Mouse (Mus musculus) megakaryocyte, embryonic 14.5 days (primary cell): ENCODE results near the gene Zbed4.
"Not testable (repeated sequence)": the region's sequence is repeated elsewhere in the genome, so short reads cannot be mapped to it uniquely, and the experiment has no call there.

ENCODE experiments used
- FLI1 ChIP-seq: IDR thresholded peaks from 2 replicates; pipeline ENCODE4 v1.6.1; 2012; ENCODE audit warnings: low read length, inconsistent platforms, mixed read lengths
- GATA1 ChIP-seq: IDR thresholded peaks from 3 replicates; pipeline ENCODE4 v1.6.1; 2012; ENCODE audit warnings: mixed read lengths, low read length, inconsistent platforms, borderline replicate concordance

DNA sequence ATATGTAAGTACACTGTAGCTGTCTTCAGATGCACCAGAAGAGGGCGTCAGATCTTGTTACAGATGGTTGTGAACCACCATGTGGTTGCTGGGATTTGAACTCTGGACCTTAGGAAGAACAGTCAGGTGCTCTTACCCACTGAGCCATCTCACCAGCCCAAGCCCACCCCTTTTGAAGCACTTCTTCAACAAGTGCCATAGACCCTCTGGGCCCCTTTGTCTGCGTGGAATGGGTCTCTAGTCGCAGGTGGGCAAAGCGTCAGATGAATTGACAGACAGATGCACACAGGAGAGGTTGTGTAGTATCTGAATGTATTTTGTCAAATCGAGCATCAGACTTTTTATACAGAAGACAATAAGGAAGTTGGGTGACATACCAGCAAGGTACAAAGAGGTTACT lies 43.3 kb downstream of the Zbed4 start:
- not testable (repeated sequence) for TF ChIP-seq GATA1, FLI1
